Mouse (Mus musculus): ENCODE data around the gene Hist4h4. TPM values are rescaled to one million over a fixed set of nuclear protein-coding genes. Genes with fewer than 3 reads are reported as not detected.
"Not testable (repeated sequence)": the region's sequence is repeated elsewhere in the genome, so short reads cannot be mapped to it uniquely, and the experiment has no call there.

Gene Hist4h4
- total and polyA plus RNA-seq, 2 experiments: 0.21 to 9.9 TPM

- no peaks in the 10 kb centered on the region; the same call in 1 of the 2 replicates for H3K79me2 ChIP-seq (ENCODE audit: control insufficient read depth, insufficient read depth, low read length)
- DNase-seq (ENCODE audit: extremely low read depth, low read depth, low spot score): no peak
- H3K36me3 ChIP-seq (ENCODE audit: control insufficient read depth, insufficient read depth, low read length): no peaks in the 10 kb centered on the region
- H3K4me3 ChIP-seq (ENCODE audit: insufficient read depth, low read depth, low read length): no peak overlapping the region
- no peak for TF ChIP-seq POLR2A (IDR thresholded peaks at IDR 0.05; ENCODE audit: extremely low read depth, insufficient read depth, low read length)
- TF ChIP-seq CTCF (IDR thresholded peaks at IDR 0.05; ENCODE audit: low read depth, low read length): no peak
- H3K27ac ChIP-seq (replicated peaks; ENCODE audit: insufficient read depth, low read depth, low read length): no peak overlapping the region
- H3K9ac ChIP-seq (ENCODE audit: low read depth, low read length): no peak overlapping the region
- peaks cover 14% of the 10 kb centered on the region for H3K4me1 ChIP-seq (ENCODE audit: control insufficient read depth, insufficient read depth, low read length)
- 95% methylated on average over 5 of the region's 5 CpGs for WGBS
- H3K27me3 ChIP-seq (ENCODE audit: control insufficient read depth, insufficient read depth, low read length): no peaks in the 10 kb centered on the region
These were observed 2.6 kb upstream of the Hist4h4 start for GRCm38 (mm10) chr6:136806819-136807218.

DNA sequence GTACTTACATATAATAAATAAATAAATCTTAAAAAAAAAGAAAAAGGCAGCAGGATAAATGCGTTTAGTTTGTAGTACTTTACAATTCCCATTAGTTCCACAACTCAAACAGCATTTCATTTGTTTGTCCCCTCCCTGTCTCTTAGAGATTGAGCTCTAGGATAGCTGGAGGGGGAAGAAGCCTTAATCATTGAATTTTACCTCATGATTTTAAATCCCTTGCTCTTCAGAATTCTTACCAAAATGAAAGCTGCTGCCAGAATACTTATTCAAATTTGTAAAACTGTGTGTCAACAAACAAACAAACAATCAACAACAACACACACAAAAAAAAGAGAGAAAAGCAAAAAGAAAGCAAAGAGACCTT is 1.2 kb upstream of the Hist4h4 start:
- Histone ChIP-seq H3K9ac (ENCODE audit: low read depth, low read length) (no peak overlapping the region), H3K79me2 (ENCODE audit: control insufficient read depth, insufficient read depth, low read length) (no peaks in the 10 kb centered on the region; the same call in 1 of the 2 replicates)
- TF ChIP-seq CTCF (IDR thresholded peaks at IDR 0.05; ENCODE audit: low read depth, low read length): no peak
- TF ChIP-seq POLR2A (IDR thresholded peaks at IDR 0.05; ENCODE audit: extremely low read depth, insufficient read depth, low read length): no peak

DNA sequence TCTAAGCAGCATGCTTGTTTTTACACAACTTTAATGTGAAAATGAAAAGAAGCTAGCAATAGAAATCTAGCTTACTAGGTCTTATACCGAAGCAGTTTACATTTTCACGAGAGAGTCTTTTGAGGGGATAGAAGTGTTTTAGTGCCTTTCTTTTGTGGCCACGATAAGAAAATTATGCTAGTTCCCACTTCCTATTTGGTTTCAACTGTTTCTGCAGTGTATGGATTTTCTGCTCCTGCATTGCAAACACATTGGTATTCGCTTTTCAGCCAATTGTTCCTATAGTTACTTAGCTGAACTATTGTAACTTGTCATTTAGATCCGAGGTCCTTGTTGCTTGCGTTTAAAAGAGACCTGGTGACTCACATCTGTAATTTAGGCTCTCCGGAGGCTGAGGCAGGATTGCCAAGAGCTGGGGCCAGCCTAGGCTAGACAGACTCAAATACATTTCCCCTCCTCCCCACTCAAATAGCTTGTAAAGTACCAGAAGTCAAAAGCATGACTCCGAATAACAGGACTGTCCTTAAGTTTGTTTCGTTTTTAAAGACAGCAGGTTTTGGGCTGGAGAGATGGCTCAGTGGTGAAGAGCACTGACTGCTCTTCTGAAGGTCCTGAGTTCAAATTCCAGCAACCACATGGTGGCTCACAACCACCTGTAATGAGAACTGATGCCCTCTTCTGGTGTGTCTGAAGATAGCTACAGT is 642 bp upstream of the Hist4h4 start:
- peaks cover 12% of the 10 kb centered on the region for H3K4me1 ChIP-seq (ENCODE audit: control insufficient read depth, insufficient read depth, low read length)
- H3K27ac ChIP-seq (replicated peaks; ENCODE audit: insufficient read depth, low read depth, low read length): peak overlapping the region; percentile 72
- DNase-seq (ENCODE audit: extremely low read depth, low read depth, low spot score): peak; percentile 42
- TF ChIP-seq CTCF (IDR thresholded peaks at IDR 0.05; ENCODE audit: low read depth, low read length) (no peak), POLR2A (IDR thresholded peaks at IDR 0.05; ENCODE audit: extremely low read depth, insufficient read depth, low read length) (no peak)
- peak overlapping the region; percentile 25 for H3K4me3 ChIP-seq (ENCODE audit: insufficient read depth, low read depth, low read length)
- no peaks in the 10 kb centered on the region for H3K27me3 ChIP-seq (ENCODE audit: control insufficient read depth, insufficient read depth, low read length)
- WGBS: 11% methylated on average over 9 of the region's 9 CpGs
- no peak overlapping the region for H3K9ac ChIP-seq (ENCODE audit: low read depth, low read length)
- H3K79me2 ChIP-seq (ENCODE audit: control insufficient read depth, insufficient read depth, low read length): no peaks in the 10 kb centered on the region; the same call in 1 of the 2 replicates
- H3K36me3 ChIP-seq (ENCODE audit: control insufficient read depth, insufficient read depth, low read length): no peaks in the 10 kb centered on the region

More for the DNA sequence above, 1.2 kb upstream of the Hist4h4 start:
- DNase-seq (ENCODE audit: extremely low read depth, low read depth, low spot score): no peak
- H3K27me3 ChIP-seq (ENCODE audit: control insufficient read depth, insufficient read depth, low read length): no peaks in the 10 kb centered on the region
- no peak overlapping the region for H3K27ac ChIP-seq (replicated peaks; ENCODE audit: insufficient read depth, low read depth, low read length)
- peaks cover 14% of the 10 kb centered on the region for H3K4me1 ChIP-seq (ENCODE audit: control insufficient read depth, insufficient read depth, low read length)
- no peaks in the 10 kb centered on the region for H3K36me3 ChIP-seq (ENCODE audit: control insufficient read depth, insufficient read depth, low read length)
- H3K4me3 ChIP-seq (ENCODE audit: insufficient read depth, low read depth, low read length): no peak overlapping the region
- 75% methylated on average over 1 of the region's 1 CpGs for WGBS

DNA sequence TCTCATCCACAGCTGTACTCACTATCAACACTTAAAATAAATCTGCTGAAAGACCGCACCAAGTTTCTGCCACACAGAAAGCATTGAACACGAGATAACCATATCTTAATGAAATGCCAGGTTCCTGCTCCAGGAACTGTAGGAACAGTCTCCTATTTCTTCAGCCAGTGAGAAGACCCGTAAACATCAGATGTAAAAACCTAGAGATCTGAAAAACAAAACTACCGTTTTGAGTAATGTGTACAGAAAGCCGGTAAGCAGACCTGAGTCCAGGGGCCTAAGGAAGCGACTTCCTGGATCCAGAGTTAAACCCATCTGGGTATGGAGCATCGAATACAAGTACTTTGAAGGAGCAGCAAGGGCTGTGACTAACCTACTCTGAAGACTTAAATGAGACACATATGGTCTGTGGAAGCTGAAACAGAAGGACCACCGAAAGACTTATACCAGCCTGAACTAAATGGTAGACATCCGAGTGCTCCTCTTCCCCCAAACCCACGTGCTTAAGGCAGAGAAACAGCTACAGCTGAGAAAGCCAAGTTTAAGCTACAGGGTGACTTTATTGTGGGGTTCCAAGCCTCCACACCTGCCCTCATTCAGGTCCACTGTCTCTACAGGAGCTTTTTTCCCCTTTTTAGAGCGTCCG is 999 bp downstream of the Hist4h4 start:
- Histone ChIP-seq H3K4me3 (ENCODE audit: insufficient read depth, low read depth, low read length) (peak overlapping the region; percentile 68), H3K36me3 (ENCODE audit: control insufficient read depth, insufficient read depth, low read length) (no peaks in the 10 kb centered on the region), H3K27ac (replicated peaks; ENCODE audit: insufficient read depth, low read depth, low read length) (peak overlapping the region; percentile 96), H3K9ac (ENCODE audit: low read depth, low read length) (peak overlapping the region; percentile 44), H3K4me1 (ENCODE audit: control insufficient read depth, insufficient read depth, low read length) (peaks cover 7% of the 10 kb centered on the region; the same call in 1 of the 2 replicates), H3K79me2 (ENCODE audit: control insufficient read depth, insufficient read depth, low read length) (no peaks in the 10 kb centered on the region), H3K27me3 (ENCODE audit: control insufficient read depth, insufficient read depth, low read length) (no peaks in the 10 kb centered on the region)
- DNase-seq (ENCODE audit: extremely low read depth, low read depth, low spot score): no peak
- WGBS: 14% methylated on average over 12 of the region's 12 CpGs
- TF ChIP-seq CTCF (IDR thresholded peaks at IDR 0.05; ENCODE audit: low read depth, low read length) (no peak), POLR2A (IDR thresholded peaks at IDR 0.05; ENCODE audit: extremely low read depth, insufficient read depth, low read length) (no peak)

DNA sequence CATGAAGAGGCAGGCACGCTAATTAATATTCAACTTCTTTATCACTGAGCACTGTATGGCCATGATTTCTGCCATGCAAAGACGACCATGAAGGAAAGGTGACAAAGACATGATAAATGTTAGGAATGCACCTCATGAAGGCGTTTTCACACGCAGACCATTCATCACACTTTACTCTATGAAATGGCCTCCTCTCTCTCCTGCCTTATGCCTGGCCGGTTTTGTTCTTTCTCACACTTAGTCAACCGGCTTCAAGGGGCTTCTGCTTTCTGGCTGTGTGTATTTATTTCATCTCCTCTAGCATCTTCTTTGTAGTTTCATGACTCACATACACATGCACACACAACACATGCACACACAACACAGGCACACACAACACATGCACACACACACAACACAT is 2.9 kb downstream of the Hist4h4 start:
- no peak for DNase-seq (ENCODE audit: extremely low read depth, low read depth, low spot score)
- WGBS: 89% methylated on average over 6 of the region's 6 CpGs
- Histone ChIP-seq H3K27me3 (ENCODE audit: control insufficient read depth, insufficient read depth, low read length) (no peaks in the 10 kb centered on the region), H3K4me1 (ENCODE audit: control insufficient read depth, insufficient read depth, low read length) (peaks cover 7% of the 10 kb centered on the region; the same call in 1 of the 2 replicates), H3K36me3 (ENCODE audit: control insufficient read depth, insufficient read depth, low read length) (no peaks in the 10 kb centered on the region), H3K27ac (replicated peaks; ENCODE audit: insufficient read depth, low read depth, low read length) (no peak overlapping the region), H3K4me3 (ENCODE audit: insufficient read depth, low read depth, low read length) (no peak overlapping the region), H3K9ac (ENCODE audit: low read depth, low read length) (no peak overlapping the region), H3K79me2 (ENCODE audit: control insufficient read depth, insufficient read depth, low read length) (no peaks in the 10 kb centered on the region)
- TF ChIP-seq POLR2A (IDR thresholded peaks at IDR 0.05; ENCODE audit: extremely low read depth, insufficient read depth, low read length) (no peak), CTCF (IDR thresholded peaks at IDR 0.05; ENCODE audit: low read depth, low read length) (no peak)

DNA sequence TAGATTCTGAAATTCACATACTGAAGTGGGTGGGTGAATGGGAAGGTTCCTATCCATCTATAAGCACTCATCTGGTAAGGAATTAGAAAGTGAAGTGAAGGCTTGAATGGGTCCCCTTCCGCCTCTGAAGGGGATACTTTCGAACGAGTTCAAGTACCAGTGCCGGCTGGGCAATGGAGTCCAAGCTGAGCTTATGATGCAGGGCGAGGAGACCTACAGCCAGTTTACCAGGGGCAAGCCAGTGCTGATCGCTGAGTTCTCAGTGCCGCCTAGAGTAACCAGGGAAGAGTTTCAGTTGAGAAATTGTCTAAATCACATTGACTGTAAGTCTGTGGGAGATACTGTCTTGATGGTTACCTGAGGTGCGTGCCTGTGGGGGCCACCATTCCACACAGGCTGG is 3.5 kb downstream of the Hist4h4 start:
- Histone ChIP-seq H3K27ac (replicated peaks; ENCODE audit: insufficient read depth, low read depth, low read length) (no peak overlapping the region), H3K27me3 (ENCODE audit: control insufficient read depth, insufficient read depth, low read length) (no peaks in the 10 kb centered on the region), H3K36me3 (ENCODE audit: control insufficient read depth, insufficient read depth, low read length) (no peaks in the 10 kb centered on the region), H3K4me1 (ENCODE audit: control insufficient read depth, insufficient read depth, low read length) (peaks cover 7% of the 10 kb centered on the region; the same call in 1 of the 2 replicates), H3K79me2 (ENCODE audit: control insufficient read depth, insufficient read depth, low read length) (no peaks in the 10 kb centered on the region), H3K9ac (ENCODE audit: low read depth, low read length) (no peak overlapping the region), H3K4me3 (ENCODE audit: insufficient read depth, low read depth, low read length) (no peak overlapping the region)
- no peak for TF ChIP-seq POLR2A (IDR thresholded peaks at IDR 0.05; ENCODE audit: extremely low read depth, insufficient read depth, low read length)
- no peak for TF ChIP-seq CTCF (IDR thresholded peaks at IDR 0.05; ENCODE audit: low read depth, low read length)
- 94% methylated on average over 8 of the region's 8 CpGs for WGBS
- no peak for DNase-seq (ENCODE audit: extremely low read depth, low read depth, low spot score)

DNA sequence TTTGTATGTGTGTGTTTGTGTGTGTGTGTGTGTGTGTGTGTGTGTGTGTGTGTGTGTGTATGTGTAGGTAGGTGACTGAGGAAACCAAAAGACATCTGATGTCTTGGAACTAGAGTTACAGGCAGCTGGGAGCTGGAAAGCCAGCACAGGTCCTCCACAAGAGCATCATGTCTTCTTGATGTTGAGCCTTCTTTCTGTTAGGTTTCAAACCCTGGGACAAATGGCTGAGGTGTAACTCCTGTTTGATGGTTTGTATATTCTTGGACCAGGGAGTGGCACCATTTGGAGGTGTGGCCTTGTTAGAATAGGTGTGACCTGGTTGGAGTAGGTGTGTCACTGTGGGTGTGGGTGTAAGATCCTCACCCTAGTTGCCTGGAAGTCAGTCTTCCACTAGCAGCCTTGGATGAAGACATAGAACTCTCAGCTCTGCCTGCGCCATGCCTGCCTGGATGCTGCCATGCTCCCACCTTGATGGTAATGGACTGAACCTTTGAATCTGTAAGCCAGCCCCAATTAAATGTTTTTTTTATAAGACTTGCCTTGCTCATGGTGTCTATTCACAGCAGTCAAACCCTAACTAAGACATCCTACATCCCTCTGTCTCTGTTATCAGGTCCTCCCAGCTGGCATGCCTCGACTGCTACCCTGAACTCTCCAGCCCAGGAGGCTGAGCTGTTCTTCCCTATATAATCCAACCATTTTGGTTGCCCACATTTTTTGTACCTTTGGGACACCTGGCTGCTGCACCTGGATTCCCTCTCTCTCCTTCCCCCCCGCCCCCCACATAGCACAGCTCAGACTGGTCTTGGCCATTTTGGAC is 6.1 kb downstream of the Hist4h4 start:
- not testable (repeated sequence) for H3K79me2 ChIP-seq (ENCODE audit: control insufficient read depth, insufficient read depth, low read length); H3K27ac ChIP-seq (replicated peaks; ENCODE audit: insufficient read depth, low read depth, low read length); DNase-seq (ENCODE audit: extremely low read depth, low read depth, low spot score); H3K4me1 ChIP-seq (ENCODE audit: control insufficient read depth, insufficient read depth, low read length); H3K27me3 ChIP-seq (ENCODE audit: control insufficient read depth, insufficient read depth, low read length); H3K9ac ChIP-seq (ENCODE audit: low read depth, low read length); H3K36me3 ChIP-seq (ENCODE audit: control insufficient read depth, insufficient read depth, low read length); H3K4me3 ChIP-seq (ENCODE audit: insufficient read depth, low read depth, low read length)
- WGBS: 92% methylated on average over 3 of the region's 3 CpGs

Measured in liver, adult 2 months (tissue).